Mouse (Mus musculus): ENCODE measurements at regions not wholly inside any gene's neighbourhood (a gene's known extent, or its start where the extent isn't known, plus 50 kb on each side); places are given as distances from the start of the nearest gene placed in this dataset.

- Histone ChIP-seq H3K4me1 (ENCODE audit: control insufficient read depth, insufficient read depth, low read length) (no peaks in the 10 kb centered on the region), H3K4me3 (ENCODE audit: insufficient read depth, low read length) (no peak overlapping the region), H3K27ac (ENCODE audit: insufficient read depth, low read length) (no peak overlapping the region)
- no peak for TF ChIP-seq CTCF (IDR thresholded peaks at IDR 0.05; ENCODE audit: extremely low read depth, insufficient read depth, low read length)
- TF ChIP-seq POLR2A (IDR thresholded peaks at IDR 0.05; ENCODE audit: extremely low read depth, insufficient read depth, low read length) = no peak
Measured at GRCm38 (mm10) chr1:64374286-64375071, 158.0 kb upstream of the Creb1 start.

GRCm38 (mm10) chr1:64364095-64364494, 168.3 kb upstream of the Creb1 start:
- Histone ChIP-seq H3K27ac (ENCODE audit: insufficient read depth, low read length) (no peak overlapping the region), H3K4me3 (ENCODE audit: insufficient read depth, low read length) (no peak overlapping the region), H3K4me1 (ENCODE audit: control insufficient read depth, insufficient read depth, low read length) (no peaks in the 10 kb centered on the region; the same call in 1 of the 2 replicates)
- TF ChIP-seq CTCF (IDR thresholded peaks at IDR 0.05; ENCODE audit: extremely low read depth, insufficient read depth, low read length) (no peak), POLR2A (IDR thresholded peaks at IDR 0.05; ENCODE audit: extremely low read depth, insufficient read depth, low read length) (no peak)

- no peak overlapping the region for H3K27ac ChIP-seq (ENCODE audit: insufficient read depth, low read length)
- H3K4me1 ChIP-seq (ENCODE audit: control insufficient read depth, insufficient read depth, low read length) = no peaks in the 10 kb centered on the region; the same call in 1 of the 2 replicates
- TF ChIP-seq POLR2A (IDR thresholded peaks at IDR 0.05; ENCODE audit: extremely low read depth, insufficient read depth, low read length) (no peak), CTCF (IDR thresholded peaks at IDR 0.05; ENCODE audit: extremely low read depth, insufficient read depth, low read length) (no peak)
- no peak overlapping the region for H3K4me3 ChIP-seq (ENCODE audit: insufficient read depth, low read length)
Measured at GRCm38 (mm10) chr1:64361959-64362638, 170.3 kb upstream of the Creb1 start.

- no peak overlapping the region for H3K4me3 ChIP-seq (ENCODE audit: insufficient read depth, low read length)
- TF ChIP-seq CTCF (IDR thresholded peaks at IDR 0.05; ENCODE audit: extremely low read depth, insufficient read depth, low read length) = no peak
- no peak for TF ChIP-seq POLR2A (IDR thresholded peaks at IDR 0.05; ENCODE audit: extremely low read depth, insufficient read depth, low read length)
- no peak overlapping the region for H3K27ac ChIP-seq (ENCODE audit: insufficient read depth, low read length)
- H3K4me1 ChIP-seq (ENCODE audit: control insufficient read depth, insufficient read depth, low read length) = no peaks in the 10 kb centered on the region
Measured at GRCm38 (mm10) chr1:64343268-64343667, 189.2 kb upstream of the Creb1 start.

GRCm38 (mm10) chr1:64341596-64341995, 190.8 kb upstream of the Creb1 start:
- TF ChIP-seq CTCF (IDR thresholded peaks at IDR 0.05; ENCODE audit: extremely low read depth, insufficient read depth, low read length) (no peak), POLR2A (IDR thresholded peaks at IDR 0.05; ENCODE audit: extremely low read depth, insufficient read depth, low read length) (no peak)
- Histone ChIP-seq H3K4me1 (ENCODE audit: control insufficient read depth, insufficient read depth, low read length) (no peaks in the 10 kb centered on the region), H3K27ac (ENCODE audit: insufficient read depth, low read length) (no peak overlapping the region), H3K4me3 (ENCODE audit: insufficient read depth, low read length) (no peak overlapping the region)

GRCm38 (mm10) chr1:64338575-64338961, 193.9 kb upstream of the Creb1 start:
- TF ChIP-seq POLR2A (IDR thresholded peaks at IDR 0.05; ENCODE audit: extremely low read depth, insufficient read depth, low read length) = no peak
- TF ChIP-seq CTCF (IDR thresholded peaks at IDR 0.05; ENCODE audit: extremely low read depth, insufficient read depth, low read length) = no peak
- Histone ChIP-seq H3K27ac (ENCODE audit: insufficient read depth, low read length) (no peak overlapping the region), H3K4me3 (ENCODE audit: insufficient read depth, low read length) (no peak overlapping the region), H3K4me1 (ENCODE audit: control insufficient read depth, insufficient read depth, low read length) (no peaks in the 10 kb centered on the region)

GRCm38 (mm10) chr1:64337619-64338574, 194.5 kb upstream of the Creb1 start:
- TF ChIP-seq POLR2A (IDR thresholded peaks at IDR 0.05; ENCODE audit: extremely low read depth, insufficient read depth, low read length) (no peak), CTCF (IDR thresholded peaks at IDR 0.05; ENCODE audit: extremely low read depth, insufficient read depth, low read length) (no peak)
- H3K4me1 ChIP-seq (ENCODE audit: control insufficient read depth, insufficient read depth, low read length) = no peaks in the 10 kb centered on the region
- no peak overlapping the region for H3K27ac ChIP-seq (ENCODE audit: insufficient read depth, low read length)
- no peak overlapping the region for H3K4me3 ChIP-seq (ENCODE audit: insufficient read depth, low read length)

GRCm38 (mm10) chr1:64331566-64331965, 200.9 kb upstream of the Creb1 start:
- TF ChIP-seq POLR2A (IDR thresholded peaks at IDR 0.05; ENCODE audit: extremely low read depth, insufficient read depth, low read length) = no peak
- no peak for TF ChIP-seq CTCF (IDR thresholded peaks at IDR 0.05; ENCODE audit: extremely low read depth, insufficient read depth, low read length)
- H3K4me3 ChIP-seq (ENCODE audit: insufficient read depth, low read length) = no peak overlapping the region
- no peak overlapping the region for H3K27ac ChIP-seq (ENCODE audit: insufficient read depth, low read length)
- no peaks in the 10 kb centered on the region for H3K4me1 ChIP-seq (ENCODE audit: control insufficient read depth, insufficient read depth, low read length)

- Histone ChIP-seq H3K4me3 (ENCODE audit: insufficient read depth, low read length) (no peak overlapping the region), H3K27ac (ENCODE audit: insufficient read depth, low read length) (no peak overlapping the region), H3K4me1 (ENCODE audit: control insufficient read depth, insufficient read depth, low read length) (no peaks in the 10 kb centered on the region)
- no peak for TF ChIP-seq POLR2A (IDR thresholded peaks at IDR 0.05; ENCODE audit: extremely low read depth, insufficient read depth, low read length)
- no peak for TF ChIP-seq CTCF (IDR thresholded peaks at IDR 0.05; ENCODE audit: extremely low read depth, insufficient read depth, low read length)
Measured at GRCm38 (mm10) chr1:64330721-64331120, 201.7 kb upstream of the Creb1 start.
